Mouse (Mus musculus) T-helper 2 cell (primary cell): Measurements from ENCODE around the gene Krt71.
"Not testable (repeated sequence)": the region's sequence is repeated elsewhere in the genome, so short reads cannot be mapped to it uniquely, and the experiment has no call there.

Experiments
- in situ Hi-C: fragments of 300-600 bp; cut with MboI, MseI; formaldehyde crosslinking; loops from one replicate; pipeline ENCODE4 v1.15.1; 2025; ENCODE audit warnings: high pct_unique_total_duplicates

Gene Krt71

GRCm38 (mm10) chr15:101690460-101690859, 52.4 kb downstream of the Krt71 start:
- in situ Hi-C loops, result not testable (repeated sequence)

DNA sequence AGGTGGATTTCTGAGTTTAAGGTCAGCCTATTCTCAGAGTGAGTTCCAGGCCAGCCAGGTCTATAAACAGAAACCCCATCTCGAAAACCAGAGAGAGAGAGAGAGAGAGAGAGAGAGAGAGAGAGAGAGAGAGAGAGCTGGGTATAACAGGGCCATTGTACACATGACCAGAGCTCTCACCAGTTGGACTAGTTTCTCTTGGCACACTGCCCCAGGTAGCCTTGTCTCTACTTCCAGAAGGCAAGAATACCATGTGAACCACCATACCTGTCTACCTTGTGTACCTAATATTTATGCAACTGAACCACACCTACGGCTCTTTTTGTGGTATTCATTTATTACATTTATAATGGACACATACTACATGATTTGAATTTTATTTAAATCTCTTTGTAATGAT, 54.7 kb downstream of the Krt71 start:
- in situ Hi-C loops, result no loop called here
